Mouse (Mus musculus) heart, embryonic 13.5 days (tissue): ENCODE results near the gene Tmem86b. TPM values are rescaled to one million over a fixed set of nuclear protein-coding genes. Genes with fewer than 3 reads are reported as not detected.

ENCODE experiments used
- ATAC-seq: fragments of 200-750 bp; cut with Nextera tagmentation; 2 replicates; pipeline ENCODE4 v1.8.0; 2017; ENCODE audit warnings: moderate TSS enrichment; ENCODE audit not compliant: insufficient number of reproducible peaks, low FRiP score, low TSS enrichment; ENCODE audit errors: extremely low read depth
- H3K27ac ChIP-seq: fragments of 300-500 bp; sonication (generic); replicated peaks from 2 replicates; pipeline ENCODE4 v1.5.1; 2015; ENCODE audit warnings: moderate library complexity, mild to moderate bottlenecking, inconsistent platforms
- H3K27me3 ChIP-seq: fragments of 300-500 bp; sonication (generic); replicated peaks from 2 replicates; pipeline ENCODE4 v1.6.1; 2015; ENCODE audit warnings: mild to moderate bottlenecking, inconsistent platforms
- H3K36me3 ChIP-seq: fragments of 300-500 bp; sonication (generic); 2 replicates; pipeline ENCODE4 v1.6.1; 2015; ENCODE audit warnings: mild to moderate bottlenecking, inconsistent platforms
- H3K4me1 ChIP-seq: fragments of 300-500 bp; sonication (generic); 2 replicates; pipeline ENCODE4 v1.6.1; 2015; ENCODE audit warnings: inconsistent platforms
- H3K4me2 ChIP-seq: fragments of 300-500 bp; sonication (generic); 2 replicates; pipeline ENCODE4 v1.6.1; 2015; ENCODE audit warnings: inconsistent platforms, mild to moderate bottlenecking, moderate library complexity
- H3K4me3 ChIP-seq: fragments of 300-500 bp; sonication (generic); 2 replicates; pipeline ENCODE4 v1.5.1; 2015; ENCODE audit warnings: moderate library complexity, mild to moderate bottlenecking, inconsistent platforms
- H3K9ac ChIP-seq: fragments of 300-500 bp; sonication (generic); 2 replicates; pipeline ENCODE4 v1.6.1; 2015; ENCODE audit warnings: inconsistent platforms, mild to moderate bottlenecking, moderate library complexity
- H3K9me3 ChIP-seq: fragments of 300-500 bp; sonication (generic); 2 replicates; pipeline ENCODE4 v1.6.1; 2016; ENCODE audit warnings: inconsistent platforms
- WGBS: fragments of 180-500 bp; shearing (Covaris S2); methylation state at CpG from one replicate; pipeline ENCODE4 v1.1.7; 2015; ENCODE audit warnings: mixed read lengths; 5-methylcytosine and 5-hydroxymethylcytosine counted together
- polyA plus RNA-seq: library from polyadenylated mRNA; unstranded; fragments of >200 nt; fragmentation: Nextera tagmentation; extraction: Ambion mirVana; gene quantifications from 2 replicates; pipeline ENCODE4 v1.2.1, GENCODE M21; 2015

The Tmem86b gene
- polyA plus RNA-seq, 1 experiment from 2014 or later, result 2.4 TPM

GRCm38 (mm10) chr7:4647992-4648391, 16.8 kb upstream of the Tmem86b start:
- no peak for ATAC-seq
- Histone ChIP-seq H3K4me2 (no peak overlapping the region), H3K9me3 (no peaks in the 10 kb centered on the region), H3K27ac (peak overlapping the region; percentile 36), H3K4me1 (peaks cover 38% of the 10 kb centered on the region), H3K36me3 (peaks cover 54% of the 10 kb centered on the region), H3K27me3 (no peaks in the 10 kb centered on the region), H3K9ac (peak overlapping the region; percentile 21; the same call in 1 of the 2 replicates), H3K4me3 (no peak overlapping the region)
- WGBS, result 88% methylated on average over 2 of the region's 2 CpGs

- Histone ChIP-seq H3K36me3 (peaks cover 56% of the 10 kb centered on the region), H3K9ac (peak overlapping the region; percentile 59; the same call in 1 of the 2 replicates), H3K4me2 (no peak overlapping the region), H3K4me3 (no peak overlapping the region), H3K27me3 (no peaks in the 10 kb centered on the region), H3K9me3 (no peaks in the 10 kb centered on the region), H3K27ac (peak overlapping the region; percentile 36), H3K4me1 (peaks cover 31% of the 10 kb centered on the region)
- WGBS, result 20% methylated on average over 6 of the region's 6 CpGs
- ATAC-seq, result no peak; the same call in 1 of the 2 replicates
Observed at GRCm38 (mm10) chr7:4647291-4647690, 16.1 kb upstream of the Tmem86b start.

GRCm38 (mm10) chr7:4646806-4647205, 15.6 kb upstream of the Tmem86b start:
- 76% methylated on average over 3 of the region's 3 CpGs for WGBS
- ATAC-seq, result no peak
- Histone ChIP-seq H3K4me3 (no peak overlapping the region), H3K4me1 (peaks cover 26% of the 10 kb centered on the region), H3K27ac (peak overlapping the region; percentile 36), H3K27me3 (no peaks in the 10 kb centered on the region), H3K36me3 (peaks cover 61% of the 10 kb centered on the region), H3K9ac (peak overlapping the region; percentile 59; the same call in 1 of the 2 replicates), H3K9me3 (no peaks in the 10 kb centered on the region), H3K4me2 (no peak overlapping the region)

- no peak for ATAC-seq
- no peak overlapping the region for H3K9ac ChIP-seq
- H3K4me1 ChIP-seq, result peaks cover 18% of the 10 kb centered on the region
- H3K36me3 ChIP-seq, result peaks cover 89% of the 10 kb centered on the region
- 76% methylated on average over 6 of the region's 6 CpGs for WGBS
- H3K4me2 ChIP-seq, result no peak overlapping the region
- no peak overlapping the region for H3K27ac ChIP-seq
- no peaks in the 10 kb centered on the region for H3K9me3 ChIP-seq
- H3K27me3 ChIP-seq, result no peaks in the 10 kb centered on the region
- H3K4me3 ChIP-seq, result no peak overlapping the region
Observed at GRCm38 (mm10) chr7:4643225-4643624, 12.0 kb upstream of the Tmem86b start.

GRCm38 (mm10) chr7:4641956-4642355, 10.7 kb upstream of the Tmem86b start:
- H3K27me3 ChIP-seq, result no peaks in the 10 kb centered on the region
- 74% methylated on average over 7 of the region's 7 CpGs for WGBS
- H3K9ac ChIP-seq, result no peak overlapping the region
- peaks cover 6% of the 10 kb centered on the region for H3K4me1 ChIP-seq
- H3K9me3 ChIP-seq, result no peaks in the 10 kb centered on the region
- no peak overlapping the region for H3K4me3 ChIP-seq
- no peak overlapping the region for H3K27ac ChIP-seq
- peaks cover 100% of the 10 kb centered on the region for H3K36me3 ChIP-seq
- no peak overlapping the region for H3K4me2 ChIP-seq
- no peak for ATAC-seq

- Histone ChIP-seq H3K9me3 (no peaks in the 10 kb centered on the region), H3K36me3 (peaks cover 100% of the 10 kb centered on the region), H3K27ac (no peak overlapping the region), H3K9ac (no peak overlapping the region), H3K4me2 (no peak overlapping the region), H3K4me1 (no peaks in the 10 kb centered on the region), H3K27me3 (no peaks in the 10 kb centered on the region), H3K4me3 (no peak overlapping the region)
- WGBS, result 83% methylated on average over 11 of the region's 11 CpGs
- ATAC-seq, result no peak
Observed at GRCm38 (mm10) chr7:4641155-4641554, 9.9 kb upstream of the Tmem86b start.

- Histone ChIP-seq H3K36me3 (peaks cover 96% of the 10 kb centered on the region), H3K4me2 (no peak overlapping the region), H3K9ac (no peak overlapping the region), H3K27me3 (no peaks in the 10 kb centered on the region), H3K27ac (no peak overlapping the region), H3K4me3 (no peak overlapping the region), H3K4me1 (no peaks in the 10 kb centered on the region), H3K9me3 (no peaks in the 10 kb centered on the region)
- ATAC-seq, result no peak
- WGBS, result 82% methylated on average over 4 of the region's 4 CpGs
Observed at GRCm38 (mm10) chr7:4636179-4636578, 5.0 kb upstream of the Tmem86b start.

- Histone ChIP-seq H3K4me2 (peak overlapping the region; percentile 55), H3K4me3 (peak overlapping the region; percentile 32), H3K36me3 (peaks cover 68% of the 10 kb centered on the region), H3K9ac (no peak overlapping the region), H3K9me3 (no peaks in the 10 kb centered on the region), H3K27ac (peak overlapping the region; percentile 55), H3K27me3 (no peaks in the 10 kb centered on the region), H3K4me1 (no peaks in the 10 kb centered on the region)
- 35% methylated on average over 1 of the region's 1 CpGs for WGBS
- ATAC-seq, result peak; percentile 47; the same call in 1 of the 2 replicates
Observed at GRCm38 (mm10) chr7:4630198-4630597, 1.0 kb downstream of the Tmem86b start.

- peaks cover 63% of the 10 kb centered on the region for H3K36me3 ChIP-seq
- ATAC-seq, result no peak
- H3K27ac ChIP-seq, result peak overlapping the region; percentile 55
Observed at GRCm38 (mm10) chr7:4629586-4629985, 1.6 kb downstream of the Tmem86b start.

GRCm38 (mm10) chr7:4625928-4626327, 5.3 kb downstream of the Tmem86b start:
- Histone ChIP-seq H3K36me3 (peaks cover 28% of the 10 kb centered on the region), H3K27ac (no peak overlapping the region), H3K9ac (no peak overlapping the region), H3K4me2 (no peak overlapping the region), H3K9me3 (no peaks in the 10 kb centered on the region), H3K27me3 (no peaks in the 10 kb centered on the region), H3K4me1 (no peaks in the 10 kb centered on the region), H3K4me3 (no peak overlapping the region)
- 84% methylated on average over 2 of the region's 2 CpGs for WGBS
- no peak for ATAC-seq

More at GRCm38 (mm10) chr7:4629586-4629985, 1.6 kb downstream of the Tmem86b start:
- Histone ChIP-seq H3K27me3 (no peaks in the 10 kb centered on the region), H3K9me3 (no peaks in the 10 kb centered on the region), H3K4me2 (peak overlapping the region; percentile 55), H3K4me1 (no peaks in the 10 kb centered on the region), H3K4me3 (peak overlapping the region; percentile 32), H3K9ac (peak overlapping the region; percentile 56)
- 79% methylated on average over 5 of the region's 5 CpGs for WGBS

GRCm38 (mm10) chr7:4624343-4624742, 6.9 kb downstream of the Tmem86b start:
- no peak for ATAC-seq

GRCm38 (mm10) chr7:4623544-4624189, 7.6 kb downstream of the Tmem86b start:
- H3K36me3 ChIP-seq, result peaks cover 8% of the 10 kb centered on the region
- H3K4me3 ChIP-seq, result no peak overlapping the region
- no peaks in the 10 kb centered on the region for H3K27me3 ChIP-seq
- no peak overlapping the region for H3K9ac ChIP-seq
- WGBS, result 23% methylated on average over 3 of the region's 4 CpGs
- H3K27ac ChIP-seq, result no peak overlapping the region
- no peaks in the 10 kb centered on the region for H3K9me3 ChIP-seq
- no peak overlapping the region for H3K4me2 ChIP-seq
- ATAC-seq, result no peak
- H3K4me1 ChIP-seq, result no peaks in the 10 kb centered on the region

More at GRCm38 (mm10) chr7:4624343-4624742, 6.9 kb downstream of the Tmem86b start:
- H3K4me2 ChIP-seq, result no peak overlapping the region
- H3K36me3 ChIP-seq, result peaks cover 14% of the 10 kb centered on the region
- H3K27me3 ChIP-seq, result no peaks in the 10 kb centered on the region
- no peak overlapping the region for H3K27ac ChIP-seq
- H3K4me3 ChIP-seq, result no peak overlapping the region
- no peaks in the 10 kb centered on the region for H3K4me1 ChIP-seq
- no peaks in the 10 kb centered on the region for H3K9me3 ChIP-seq
- no peak overlapping the region for H3K9ac ChIP-seq
- WGBS, result 35% methylated on average over 1 of the region's 1 CpGs
